13 mouse cellular contexts compared by ENCODE assay signal in genomic region chr3:59316077-59316476, GRCm38 (mm10).
"Had no signal": no experiment of that assay in that cellular context is flagged by ENCODE, and none has a peak within 500 bp of the region (broad histone marks: within the 10 kb centered on the region; RNA-seq: fewer than 3 reads in every experiment).

No protein-coding gene starts in this region.

- H3K4me3 ChIP-seq: limb, embryonic 15.5 days; midbrain, embryonic 10.5 days; neural tube, embryonic 15.5 days had no signal

- DNase-seq: kidney, adult 11 months; kidney, adult 9 months; kidney, postnatal 36 days; layer of hippocampus, adult 9-11 months; layer of hippocampus, postnatal 36 days; right cerebral cortex, adult 18-20 months; thymus, postnatal 4 days had no signal

- H3K4me2 ChIP-seq: limb, embryonic 15.5 days; neural tube, embryonic 15.5 days had no signal

- ATAC-seq: hindbrain, postnatal 0 days; midbrain, embryonic 16.5 days had no signal

- H3K9me3 ChIP-seq: limb, embryonic 15.5 days; midbrain, embryonic 10.5 days; neural tube, embryonic 15.5 days had no signal

- H3K27me3 ChIP-seq: limb, embryonic 15.5 days; neural tube, embryonic 15.5 days had no signal

- H3K9ac ChIP-seq: limb, embryonic 15.5 days; neural tube, embryonic 15.5 days had no signal

- H3K4me1 ChIP-seq: limb, embryonic 15.5 days; midbrain, embryonic 10.5 days; neural tube, embryonic 15.5 days had no signal

- H3K27ac ChIP-seq: hindbrain, postnatal 0 days; kidney, postnatal 0 days; limb, embryonic 15.5 days; midbrain, embryonic 10.5 days; neural tube, embryonic 15.5 days had no signal
